Comparison of ENCODE assay signal across 8 mouse cellular contexts in the genomic region with DNA sequence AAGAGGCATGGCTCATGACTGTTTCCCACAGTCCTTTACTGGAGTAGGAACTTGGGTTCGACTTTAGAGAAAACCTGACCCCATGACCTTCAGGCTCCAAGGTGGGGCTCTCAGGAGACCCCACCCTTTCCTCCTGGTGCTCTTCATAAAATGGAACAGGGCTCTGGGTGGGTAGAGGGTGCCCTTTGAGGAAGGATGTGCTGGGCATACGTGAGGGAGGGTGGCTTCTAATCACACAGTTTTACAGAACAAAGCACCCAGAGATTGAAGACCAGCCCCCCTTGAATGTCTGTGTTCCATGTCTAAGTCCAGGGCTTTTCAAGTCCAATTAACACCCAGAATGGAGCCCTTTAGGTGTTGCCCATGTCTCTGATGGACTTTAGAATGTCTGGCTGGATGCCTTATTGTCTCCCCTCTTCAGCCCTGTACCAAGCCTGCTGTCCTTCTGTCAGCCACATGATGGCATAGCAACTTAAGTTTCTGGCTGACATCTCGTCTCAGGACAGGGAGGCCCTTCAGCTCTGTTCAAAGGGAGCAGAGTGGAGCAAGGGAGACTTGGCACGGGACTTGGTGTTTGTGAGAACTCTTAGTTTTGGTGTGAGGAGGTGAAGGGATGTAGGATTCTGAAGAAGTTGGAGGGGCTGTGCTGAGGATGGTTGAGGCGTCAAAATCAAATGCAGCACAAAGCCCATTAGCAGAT.
DNase-seq lines count a peak whose midpoint lies in the region; ATAC-seq and TF ChIP-seq lines count a peak whose summit lies in the region.

No protein-coding gene starts in this region.

- ATAC-seq in hindbrain, postnatal 0 days, result peak; percentile 92
- ATAC-seq in midbrain, embryonic 15.5 days (replicated peaks), result peak; percentile 88

- H3K9ac ChIP-seq in hindbrain, postnatal 0 days (replicated peaks; ENCODE audit: low read length), result no peak overlapping the region
- H3K9ac ChIP-seq in midbrain, embryonic 15.5 days, result no peak overlapping the region

- H3K27ac ChIP-seq in heart, embryonic 10.5 days, result no peak overlapping the region
- no peak overlapping the region for H3K27ac ChIP-seq in hindbrain, postnatal 0 days
- H3K27ac ChIP-seq in midbrain, embryonic 15.5 days, result no peak overlapping the region

- no peaks in the 10 kb centered on the region for H3K9me3 ChIP-seq in heart, embryonic 10.5 days
- H3K9me3 ChIP-seq in hindbrain, postnatal 0 days (ENCODE audit: low read length), result no peaks in the 10 kb centered on the region
- H3K9me3 ChIP-seq in midbrain, embryonic 15.5 days, result no peaks in the 10 kb centered on the region

- H3K4me3 ChIP-seq in heart, embryonic 10.5 days, result no peak overlapping the region
- H3K4me3 ChIP-seq in hindbrain, postnatal 0 days (ENCODE audit: low read length), result no peak overlapping the region
- no peak overlapping the region for H3K4me3 ChIP-seq in midbrain, embryonic 15.5 days

- peak; percentile 94 for TF ChIP-seq CTCF in hindbrain, postnatal 0 days (IDR thresholded peaks at IDR 0.05; ENCODE audit: low read depth)

- H3K27me3 ChIP-seq in heart, embryonic 10.5 days (ENCODE audit: insufficient read depth, poor library complexity, severe bottlenecking), result peaks cover 11% of the 10 kb centered on the region; the same call in 1 of the 2 replicates
- no peaks in the 10 kb centered on the region for H3K27me3 ChIP-seq in hindbrain, postnatal 0 days (ENCODE audit: insufficient read depth, low read length)
- H3K27me3 ChIP-seq in midbrain, embryonic 15.5 days (replicated peaks), result no peaks in the 10 kb centered on the region

- H3K36me3 ChIP-seq in heart, embryonic 10.5 days, result no peaks in the 10 kb centered on the region
- no peaks in the 10 kb centered on the region for H3K36me3 ChIP-seq in hindbrain, postnatal 0 days (ENCODE audit: insufficient read depth, low read length)
- no peaks in the 10 kb centered on the region for H3K36me3 ChIP-seq in midbrain, embryonic 15.5 days (replicated peaks)

- H3K4me2 ChIP-seq in hindbrain, postnatal 0 days (ENCODE audit: low read depth, low read length), result no peak overlapping the region
- H3K4me2 ChIP-seq in midbrain, embryonic 15.5 days, result no peak overlapping the region

- 48% methylated on average over 5 of the region's 5 CpGs for WGBS in heart, embryonic 10.5 days
- 44% methylated on average over 5 of the region's 5 CpGs for WGBS in hindbrain, postnatal 0 days
- WGBS in midbrain, embryonic 15.5 days, result 51% methylated on average over 5 of the region's 5 CpGs

- peak; percentile 97 for DNase-seq in heart, adult 11 months
- DNase-seq in heart, embryonic 10.5 days (ENCODE audit: low spot score), result no peak
- DNase-seq in cerebellum, adult 8-10 months, result peak; percentile 19
- DNase-seq in forelimb bud, embryonic 11.5 days (ENCODE audit: low read depth, low spot score), result peak; percentile 53
- peak; percentile 89 for DNase-seq in hindbrain, postnatal 0 days (ENCODE audit: low spot score)
- DNase-seq in left cerebral cortex, adult 8-10 months (ENCODE audit: low spot score in 2 of 2), result peak; percentile 28 to 29
- DNase-seq in yolk sac, embryonic 10.5 days (ENCODE audit: low spot score), result no peak

- H3K4me1 ChIP-seq in heart, embryonic 10.5 days, result no peaks in the 10 kb centered on the region
- no peaks in the 10 kb centered on the region for H3K4me1 ChIP-seq in hindbrain, postnatal 0 days (ENCODE audit: insufficient read depth, low read length)
- H3K4me1 ChIP-seq in midbrain, embryonic 15.5 days, result 0 out of 2 replicates have a peak, but pooled peaks cover 4% of the 10 kb centered on the region

Comparison
In these comparisons a context has a peak if more than half of its experiments do, and no peak if none do; other contexts are left out.
1. DNase-seq: peak in heart, adult 11 months (single experiment), cerebellum, adult 8-10 months (single experiment), forelimb bud, embryonic 11.5 days (single experiment), hindbrain, postnatal 0 days (single experiment) and left cerebral cortex, adult 8-10 months (2 of 2); none in heart, embryonic 10.5 days (single experiment) and yolk sac, embryonic 10.5 days (single experiment).